Mouse (Mus musculus): ENCODE results near the gene Ctnna3. TPM values are rescaled to one million over a fixed set of nuclear protein-coding genes. Genes with fewer than 3 reads are reported as not detected.

The Ctnna3 gene
- total RNA-seq, 2 experiments from 2014 or later = 81.4 to 88.7 TPM

DNA sequence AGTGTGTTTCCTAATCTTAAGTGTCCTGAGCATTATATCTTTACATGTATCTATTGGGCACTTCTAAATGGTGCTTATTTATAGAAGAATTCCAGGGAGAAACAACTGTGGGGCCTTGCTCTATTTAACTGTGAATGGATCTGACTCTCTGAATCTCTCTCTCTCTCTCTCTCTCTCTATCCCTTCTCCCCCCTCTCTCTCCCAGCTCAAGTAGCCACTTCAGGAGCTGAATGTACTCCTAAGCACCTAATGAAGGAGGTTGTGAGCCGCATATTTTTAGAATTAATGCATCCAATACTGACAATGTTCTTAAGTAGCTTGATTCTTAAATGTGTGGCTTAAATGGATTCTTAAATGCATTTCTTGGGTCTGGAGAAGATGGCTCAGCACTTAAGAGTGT, 521.6 kb downstream of the Ctnna3 start:
- no peak for DNase-seq

- DNase-seq = peak; percentile 44
Observed at GRCm38 (mm10) chr10:63954308-63954930, 524.5 kb downstream of the Ctnna3 start.

- DNase-seq = no peak
Observed at GRCm38 (mm10) chr10:63972300-63972699, 542.4 kb downstream of the Ctnna3 start.

DNA sequence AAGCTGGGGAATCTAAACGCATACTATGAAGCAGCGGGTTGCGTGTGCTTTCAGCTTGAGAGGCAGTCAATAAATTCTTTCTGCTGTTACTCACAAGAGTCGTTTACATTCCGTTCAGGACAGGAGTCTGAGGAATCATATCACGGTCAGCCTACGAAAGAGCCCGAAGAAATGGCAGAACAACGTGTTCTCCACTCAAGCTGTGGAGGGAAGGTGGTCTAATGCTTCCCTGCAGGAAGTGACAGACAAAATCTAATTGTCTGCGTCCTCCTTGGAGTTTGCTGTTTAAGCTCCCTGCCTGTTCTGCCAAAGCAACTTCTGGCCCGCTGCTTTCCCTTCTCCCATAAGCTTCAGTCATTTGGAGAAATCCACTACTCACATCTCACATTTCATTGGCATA, 548.2 kb downstream of the Ctnna3 start:
- DNase-seq = no peak

DNA sequence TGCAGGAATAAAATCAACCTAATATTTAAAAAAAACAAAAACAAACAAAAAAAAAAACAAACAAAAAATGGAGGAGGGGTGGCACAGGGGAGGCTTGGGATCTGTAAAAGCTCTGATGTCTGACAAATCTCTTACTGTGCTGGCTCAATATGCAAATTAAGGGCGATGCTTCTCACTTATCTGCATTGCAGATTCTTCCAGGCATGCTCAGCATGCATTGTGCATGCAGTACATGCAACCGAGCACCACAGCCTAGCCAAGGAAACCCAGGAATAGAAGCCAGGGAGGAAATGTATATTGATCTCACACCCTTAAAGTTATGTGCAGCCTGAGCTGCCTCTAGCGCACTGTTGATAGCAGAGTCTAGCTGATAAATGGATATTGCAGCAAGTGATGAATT, 548.6 kb downstream of the Ctnna3 start:
- no peak for DNase-seq

- no peak for DNase-seq
Observed at GRCm38 (mm10) chr10:63978969-63979368, 549.1 kb downstream of the Ctnna3 start.

- no peak for DNase-seq
Observed at GRCm38 (mm10) chr10:63979410-63979809, 549.5 kb downstream of the Ctnna3 start.

DNA sequence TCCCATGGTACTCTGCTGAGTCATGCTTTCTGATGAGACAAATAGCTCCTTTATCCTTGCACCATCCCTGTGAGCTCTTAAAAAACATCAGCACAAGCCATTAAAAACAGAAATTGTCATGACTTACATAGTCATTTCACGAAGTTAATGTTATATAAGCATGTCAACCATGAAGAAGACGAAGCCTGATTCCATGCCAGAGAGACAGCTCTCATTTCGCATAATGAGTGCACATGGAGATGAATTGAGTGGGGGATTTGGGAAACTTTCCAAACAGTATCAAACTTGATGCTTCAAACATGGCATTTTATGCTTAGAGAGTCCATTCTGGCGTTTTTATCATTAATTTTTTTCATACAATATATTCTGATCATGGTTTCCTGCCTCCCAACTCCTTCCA, 555.7 kb downstream of the Ctnna3 start:
- no peak for DNase-seq

DNA sequence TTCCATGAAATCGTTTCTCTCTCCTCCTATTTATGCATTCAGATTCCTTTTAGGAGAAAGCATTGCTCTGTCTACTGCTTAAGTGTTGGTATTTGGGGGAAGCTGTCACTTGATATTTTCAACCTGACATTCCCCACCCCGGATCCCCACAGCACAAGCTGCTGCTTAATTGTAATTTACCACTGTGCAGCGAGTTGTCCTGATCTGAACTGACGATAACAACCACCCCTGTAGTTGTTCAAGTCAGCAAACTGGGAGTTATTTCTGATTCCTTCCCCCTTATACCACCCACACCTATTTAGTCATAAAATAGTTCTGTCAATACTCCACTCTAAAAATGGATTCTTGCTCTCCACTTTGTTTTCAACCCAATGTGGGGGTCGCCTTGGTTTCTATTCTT, 564.4 kb downstream of the Ctnna3 start:
- DNase-seq = no peak

- peak; percentile 10 for DNase-seq
Observed at GRCm38 (mm10) chr10:64001531-64001930, 571.6 kb downstream of the Ctnna3 start.

DNA sequence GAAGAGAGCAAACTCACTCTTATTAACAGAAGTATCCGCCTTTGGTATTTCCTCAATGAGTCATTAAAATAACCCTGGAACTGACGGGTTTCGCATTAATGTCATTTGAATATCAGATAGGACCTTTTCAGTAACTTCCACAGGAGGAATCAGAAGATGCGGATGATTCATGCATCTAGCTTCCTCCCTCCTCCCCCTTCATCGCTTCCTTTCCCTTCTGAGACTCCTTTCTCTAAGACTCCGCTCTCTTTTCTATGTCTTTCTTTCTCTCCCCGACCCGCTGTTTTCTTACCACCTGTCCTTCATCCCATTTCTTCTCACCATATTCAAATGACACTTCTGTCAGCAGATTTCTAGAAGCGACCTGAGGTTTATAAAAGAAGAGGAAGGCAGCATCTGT, 572.1 kb downstream of the Ctnna3 start:
- no peak for DNase-seq

DNA sequence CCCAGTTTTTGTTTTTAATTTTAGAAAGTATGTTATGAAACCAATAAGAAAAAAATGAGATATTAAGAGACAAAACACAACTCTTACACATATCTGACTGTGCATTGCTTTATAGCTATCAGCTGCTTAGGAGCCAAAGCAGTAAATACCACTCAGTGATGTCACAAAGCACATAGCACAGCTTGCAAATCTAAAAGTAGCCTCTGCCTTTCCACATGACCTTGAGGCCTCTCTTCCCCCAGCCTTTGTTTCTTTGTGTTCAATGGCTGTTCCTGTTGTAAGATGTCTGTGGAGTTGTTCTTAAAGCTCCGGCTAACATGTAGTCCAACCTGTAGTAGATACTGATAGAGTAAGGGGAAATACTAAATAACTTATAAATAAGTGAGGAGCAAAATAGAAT, 590.4 kb downstream of the Ctnna3 start:
- no peak for DNase-seq

GRCm38 (mm10) chr10:64023340-64023739, 593.4 kb downstream of the Ctnna3 start:
- DNase-seq = no peak

- DNase-seq = no peak
Observed at GRCm38 (mm10) chr10:64030901-64031300, 601.0 kb downstream of the Ctnna3 start.

GRCm38 (mm10) chr10:64039760-64040535, 610.0 kb downstream of the Ctnna3 start:
- DNase-seq = peak; percentile 18

DNA sequence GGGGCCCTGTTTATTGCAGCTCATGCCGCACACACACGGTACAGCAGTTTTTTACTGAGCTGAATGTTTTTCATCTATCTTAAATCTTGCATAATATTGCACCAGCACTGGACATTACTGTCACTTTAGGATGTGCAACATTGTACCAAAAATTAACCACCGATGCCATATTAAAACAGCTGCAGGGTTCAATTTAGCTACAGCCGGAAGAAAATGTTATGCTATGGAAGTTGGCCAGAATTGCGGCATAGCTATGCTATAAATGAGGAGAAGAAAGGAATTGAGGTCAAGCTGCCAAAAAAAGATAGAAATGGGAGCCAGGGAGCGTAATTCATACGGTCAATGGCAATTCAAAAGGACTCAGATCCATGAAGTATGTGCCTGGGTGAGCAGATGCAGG, 611.3 kb downstream of the Ctnna3 start:
- no peak for DNase-seq

DNA sequence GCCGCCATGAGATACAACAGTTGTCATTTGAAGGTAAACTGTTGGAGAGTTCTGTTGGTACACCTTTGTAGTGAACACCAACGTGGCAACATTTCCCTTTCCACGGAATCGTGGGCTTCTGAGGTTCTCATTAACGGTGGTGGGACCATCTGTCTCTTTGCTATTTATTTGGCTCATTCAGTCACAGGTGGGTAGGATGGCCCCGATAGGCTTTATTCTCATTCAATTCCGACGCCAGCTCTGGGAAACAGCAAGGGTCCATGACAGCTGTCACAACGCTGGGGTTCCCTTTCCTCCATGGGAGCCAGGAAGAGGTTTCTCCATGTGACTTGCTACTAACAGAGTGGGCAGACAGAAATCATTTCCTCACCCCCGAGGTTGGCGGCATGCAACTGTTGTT, 612.0 kb downstream of the Ctnna3 start:
- DNase-seq = no peak

DNA sequence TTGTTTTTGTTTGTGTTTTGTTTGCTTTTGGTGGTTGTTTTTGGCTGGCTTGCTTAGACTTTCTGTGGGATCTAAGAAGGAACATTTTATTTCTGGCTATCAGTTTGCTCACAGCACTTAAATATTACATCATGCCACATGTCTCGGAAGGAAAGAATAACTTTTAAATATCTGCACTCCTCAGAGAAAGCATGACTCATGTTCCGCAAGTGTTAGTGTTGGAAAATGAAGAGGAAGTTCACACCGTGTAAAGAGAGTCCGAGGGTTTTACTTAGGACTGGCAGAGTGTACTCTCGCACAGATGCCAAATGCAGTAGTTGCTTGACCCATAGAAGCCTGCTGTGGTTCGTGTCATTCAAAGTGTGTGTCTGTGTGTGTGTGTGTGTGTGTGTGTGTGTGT, 619.3 kb downstream of the Ctnna3 start:
- DNase-seq = no peak

DNA sequence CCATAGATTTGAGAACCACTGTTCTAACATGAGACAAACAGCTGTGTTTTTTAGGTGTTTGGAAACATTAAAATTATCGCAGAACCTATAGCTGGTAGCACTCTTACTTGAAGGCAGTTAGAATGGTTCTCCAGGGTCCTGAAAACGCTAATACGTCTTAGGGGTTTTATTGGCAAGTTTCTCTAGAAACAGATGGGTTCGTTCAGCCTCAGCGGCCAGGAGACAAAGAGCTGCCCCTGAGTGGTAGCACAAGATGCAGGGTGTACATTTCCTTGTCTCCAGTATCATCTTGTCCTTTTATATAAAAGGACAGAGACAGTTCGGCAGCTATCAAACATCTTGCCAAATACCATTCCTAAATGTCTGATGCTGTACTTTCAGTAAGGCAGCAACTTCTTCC, 620.0 kb downstream of the Ctnna3 start:
- DNase-seq = no peak

GRCm38 (mm10) chr10:64063704-64064103, 633.8 kb downstream of the Ctnna3 start:
- no peak for DNase-seq

GRCm38 (mm10) chr10:64075944-64076343, 646.0 kb downstream of the Ctnna3 start:
- DNase-seq = peak; percentile 33

DNA sequence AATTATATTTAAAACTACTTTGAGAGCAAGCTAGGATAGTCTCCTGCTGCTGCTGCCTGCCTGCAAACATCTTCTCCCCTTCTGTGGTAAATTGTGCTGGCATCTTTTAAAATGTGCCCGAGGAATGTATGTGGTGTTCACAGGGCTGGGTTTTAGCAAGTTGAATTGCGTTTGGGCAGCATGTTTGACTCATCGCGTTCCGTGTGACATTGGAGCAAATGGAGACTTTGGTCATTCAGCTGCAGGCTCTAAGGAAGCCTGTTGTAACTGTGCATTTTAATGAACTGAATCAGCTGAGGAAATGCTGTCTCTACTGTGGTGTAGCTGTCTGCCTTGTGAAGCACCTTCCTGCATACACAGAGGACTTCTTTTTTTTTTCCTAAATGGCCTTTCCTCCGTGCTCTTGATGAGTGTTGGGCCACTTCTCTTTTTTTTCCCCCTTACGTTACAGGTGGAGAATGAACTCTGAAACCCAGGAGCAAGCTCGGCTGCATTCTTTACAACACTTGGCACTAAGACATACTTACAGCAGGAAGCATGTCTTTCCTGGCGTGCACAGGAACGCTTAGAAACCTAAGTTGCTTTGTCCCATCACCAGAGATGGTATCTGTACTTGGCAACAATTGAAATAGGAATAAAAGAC, 646.6 kb downstream of the Ctnna3 start:
- no peak for DNase-seq

GRCm38 (mm10) chr10:64082345-64082744, 652.4 kb downstream of the Ctnna3 start:
- DNase-seq = no peak

DNA sequence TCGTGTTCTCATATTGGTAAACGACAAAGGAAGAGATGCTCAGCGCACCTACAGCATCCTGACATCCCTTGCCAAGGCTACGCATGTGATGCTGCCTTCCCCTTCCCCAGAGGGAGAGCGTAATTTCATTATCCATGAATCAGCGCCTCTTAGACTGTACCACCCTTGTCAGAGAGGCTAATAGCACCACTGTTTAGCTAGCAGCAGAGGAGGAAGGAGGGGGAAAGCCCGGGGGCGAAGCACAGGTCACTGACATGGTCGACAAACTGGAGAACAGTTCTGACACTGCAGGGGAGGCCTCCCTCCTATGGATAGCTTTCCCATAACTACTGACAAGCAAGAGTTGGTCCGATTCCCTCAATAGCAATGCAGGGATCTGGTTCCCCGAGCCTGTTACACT, 653.9 kb downstream of the Ctnna3 start:
- DNase-seq = no peak

All from heart, postnatal 4 days (tissue).